Mouse (Mus musculus): ENCODE data around the gene Edaradd. TPM values are rescaled to one million over a fixed set of nuclear protein-coding genes. Genes with fewer than 3 reads are reported as not detected.

Edaradd gene
- polyA plus RNA-seq, 1 experiment from 2014 or later: 3.2 TPM

GRCm38 (mm10) chr13:12559044-12559443 lies 38.8 kb upstream of the Edaradd start:
- no peaks in the 10 kb centered on the region for H3K36me3 ChIP-seq (ENCODE audit: control insufficient read depth, insufficient read depth, low read length)
- no peak for ATAC-seq (ENCODE audit: insufficient number of reproducible peaks, insufficient read depth, low FRiP score, low read depth)
- no peaks in the 10 kb centered on the region for H3K27me3 ChIP-seq (ENCODE audit: control insufficient read depth, insufficient read depth, low read length)
- H3K9ac ChIP-seq (replicated peaks; ENCODE audit: low read depth, low read length): no peak overlapping the region
- no peaks in the 10 kb centered on the region for H3K4me1 ChIP-seq (ENCODE audit: control insufficient read depth, insufficient read depth, low read length)
- H3K4me3 ChIP-seq (ENCODE audit: low read depth, low read length): no peak overlapping the region
- no peak overlapping the region for H3K27ac ChIP-seq (ENCODE audit: low read length)
- no peaks in the 10 kb centered on the region for H3K9me3 ChIP-seq (ENCODE audit: control insufficient read depth, low read depth, low read length)
- 52% methylated on average over 3 of the region's 3 CpGs for WGBS
- no peak overlapping the region for H3K4me2 ChIP-seq (replicated peaks; ENCODE audit: low read depth, low read length)

- Histone ChIP-seq H3K27ac (ENCODE audit: low read length) (no peak overlapping the region), H3K4me1 (ENCODE audit: control insufficient read depth, insufficient read depth, low read length) (no peaks in the 10 kb centered on the region), H3K4me3 (ENCODE audit: low read depth, low read length) (no peak overlapping the region), H3K9me3 (ENCODE audit: control insufficient read depth, low read depth, low read length) (no peaks in the 10 kb centered on the region), H3K36me3 (ENCODE audit: control insufficient read depth, insufficient read depth, low read length) (no peaks in the 10 kb centered on the region), H3K4me2 (replicated peaks; ENCODE audit: low read depth, low read length) (no peak overlapping the region), H3K27me3 (ENCODE audit: control insufficient read depth, insufficient read depth, low read length) (no peaks in the 10 kb centered on the region), H3K9ac (replicated peaks; ENCODE audit: low read depth, low read length) (no peak overlapping the region)
- 61% methylated on average over 4 of the region's 4 CpGs for WGBS
- no peak for ATAC-seq (ENCODE audit: insufficient number of reproducible peaks, insufficient read depth, low FRiP score, low read depth)
Observed at GRCm38 (mm10) chr13:12554211-12554610, 34.0 kb upstream of the Edaradd start.

- Histone ChIP-seq H3K36me3 (ENCODE audit: control insufficient read depth, insufficient read depth, low read length) (no peaks in the 10 kb centered on the region), H3K27ac (ENCODE audit: low read length) (no peak overlapping the region), H3K4me2 (replicated peaks; ENCODE audit: low read depth, low read length) (no peak overlapping the region), H3K4me3 (ENCODE audit: low read depth, low read length) (no peak overlapping the region), H3K4me1 (ENCODE audit: control insufficient read depth, insufficient read depth, low read length) (peaks cover 11% of the 10 kb centered on the region), H3K27me3 (ENCODE audit: control insufficient read depth, insufficient read depth, low read length) (no peaks in the 10 kb centered on the region), H3K9ac (replicated peaks; ENCODE audit: low read depth, low read length) (no peak overlapping the region), H3K9me3 (ENCODE audit: control insufficient read depth, low read depth, low read length) (no peaks in the 10 kb centered on the region)
- ATAC-seq (ENCODE audit: insufficient number of reproducible peaks, insufficient read depth, low FRiP score, low read depth): peak; percentile 56; the same call in 1 of the 2 replicates
- 66% methylated on average over 8 of the region's 8 CpGs for WGBS
Observed at GRCm38 (mm10) chr13:12543880-12544568, 23.8 kb upstream of the Edaradd start.

DNA sequence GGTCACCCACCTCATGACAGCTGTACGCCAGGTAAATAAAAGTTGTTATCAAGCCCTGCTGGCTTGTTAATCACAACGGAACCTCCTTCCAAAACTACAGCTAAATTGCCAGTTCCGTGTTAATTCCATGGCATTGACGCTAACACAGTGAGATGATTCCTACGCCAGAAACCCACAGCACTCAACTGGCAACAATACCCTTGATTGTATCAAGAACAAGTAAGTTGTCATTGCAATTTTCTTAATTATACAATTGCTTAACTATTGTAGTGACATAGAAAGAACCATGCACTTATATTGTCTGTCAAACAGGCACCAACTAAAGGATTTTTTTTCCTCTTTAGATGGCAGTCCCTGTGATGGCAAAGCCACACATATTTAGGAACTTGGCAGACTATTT lies 23.0 kb upstream of the Edaradd start:
- Histone ChIP-seq H3K9me3 (ENCODE audit: control insufficient read depth, low read depth, low read length) (no peaks in the 10 kb centered on the region), H3K27ac (ENCODE audit: low read length) (no peak overlapping the region), H3K4me3 (ENCODE audit: low read depth, low read length) (no peak overlapping the region), H3K27me3 (ENCODE audit: control insufficient read depth, insufficient read depth, low read length) (no peaks in the 10 kb centered on the region), H3K4me2 (replicated peaks; ENCODE audit: low read depth, low read length) (no peak overlapping the region), H3K9ac (replicated peaks; ENCODE audit: low read depth, low read length) (no peak overlapping the region), H3K4me1 (ENCODE audit: control insufficient read depth, insufficient read depth, low read length) (peaks cover 11% of the 10 kb centered on the region), H3K36me3 (ENCODE audit: control insufficient read depth, insufficient read depth, low read length) (no peaks in the 10 kb centered on the region)
- ATAC-seq (ENCODE audit: insufficient number of reproducible peaks, insufficient read depth, low FRiP score, low read depth): no peak
- WGBS: 62% methylated on average over 5 of the region's 5 CpGs

GRCm38 (mm10) chr13:12542006-12542981 lies 22.1 kb upstream of the Edaradd start:
- Histone ChIP-seq H3K27me3 (ENCODE audit: control insufficient read depth, insufficient read depth, low read length) (no peaks in the 10 kb centered on the region), H3K4me3 (ENCODE audit: low read depth, low read length) (peak overlapping the region; percentile 9)

GRCm38 (mm10) chr13:12540119-12540518 lies 19.9 kb upstream of the Edaradd start:
- Histone ChIP-seq H3K9me3 (ENCODE audit: control insufficient read depth, low read depth, low read length) (no peaks in the 10 kb centered on the region), H3K36me3 (ENCODE audit: control insufficient read depth, insufficient read depth, low read length) (no peaks in the 10 kb centered on the region), H3K27me3 (ENCODE audit: control insufficient read depth, insufficient read depth, low read length) (no peaks in the 10 kb centered on the region), H3K4me1 (ENCODE audit: control insufficient read depth, insufficient read depth, low read length) (peaks cover 11% of the 10 kb centered on the region), H3K4me2 (replicated peaks; ENCODE audit: low read depth, low read length) (no peak overlapping the region), H3K4me3 (ENCODE audit: low read depth, low read length) (no peak overlapping the region), H3K9ac (replicated peaks; ENCODE audit: low read depth, low read length) (no peak overlapping the region), H3K27ac (ENCODE audit: low read length) (no peak overlapping the region)
- ATAC-seq (ENCODE audit: insufficient number of reproducible peaks, insufficient read depth, low FRiP score, low read depth): no peak
- 71% methylated on average over 13 of the region's 13 CpGs for WGBS

More at GRCm38 (mm10) chr13:12542006-12542981, 22.1 kb upstream of the Edaradd start:
- Histone ChIP-seq H3K9me3 (ENCODE audit: control insufficient read depth, low read depth, low read length) (no peaks in the 10 kb centered on the region), H3K4me2 (replicated peaks; ENCODE audit: low read depth, low read length) (peak overlapping the region; percentile 44), H3K36me3 (ENCODE audit: control insufficient read depth, insufficient read depth, low read length) (no peaks in the 10 kb centered on the region), H3K4me1 (ENCODE audit: control insufficient read depth, insufficient read depth, low read length) (peaks cover 11% of the 10 kb centered on the region), H3K9ac (replicated peaks; ENCODE audit: low read depth, low read length) (no peak overlapping the region), H3K27ac (ENCODE audit: low read length) (peak overlapping the region; percentile 48; the same call in 1 of the 2 replicates)
- 4% methylated on average over 23 of the region's 23 CpGs for WGBS
- ATAC-seq (ENCODE audit: insufficient number of reproducible peaks, insufficient read depth, low FRiP score, low read depth): peak; percentile 81

- Histone ChIP-seq H3K9me3 (ENCODE audit: control insufficient read depth, low read depth, low read length) (no peaks in the 10 kb centered on the region), H3K4me3 (ENCODE audit: low read depth, low read length) (no peak overlapping the region), H3K9ac (replicated peaks; ENCODE audit: low read depth, low read length) (no peak overlapping the region), H3K36me3 (ENCODE audit: control insufficient read depth, insufficient read depth, low read length) (no peaks in the 10 kb centered on the region), H3K4me2 (replicated peaks; ENCODE audit: low read depth, low read length) (no peak overlapping the region), H3K4me1 (ENCODE audit: control insufficient read depth, insufficient read depth, low read length) (peaks cover 11% of the 10 kb centered on the region), H3K27ac (ENCODE audit: low read length) (no peak overlapping the region), H3K27me3 (ENCODE audit: control insufficient read depth, insufficient read depth, low read length) (no peaks in the 10 kb centered on the region)
- ATAC-seq (ENCODE audit: insufficient number of reproducible peaks, insufficient read depth, low FRiP score, low read depth): no peak
- WGBS: 44% methylated on average over 11 of the region's 11 CpGs
Observed at GRCm38 (mm10) chr13:12539716-12540115, 19.5 kb upstream of the Edaradd start.

DNA sequence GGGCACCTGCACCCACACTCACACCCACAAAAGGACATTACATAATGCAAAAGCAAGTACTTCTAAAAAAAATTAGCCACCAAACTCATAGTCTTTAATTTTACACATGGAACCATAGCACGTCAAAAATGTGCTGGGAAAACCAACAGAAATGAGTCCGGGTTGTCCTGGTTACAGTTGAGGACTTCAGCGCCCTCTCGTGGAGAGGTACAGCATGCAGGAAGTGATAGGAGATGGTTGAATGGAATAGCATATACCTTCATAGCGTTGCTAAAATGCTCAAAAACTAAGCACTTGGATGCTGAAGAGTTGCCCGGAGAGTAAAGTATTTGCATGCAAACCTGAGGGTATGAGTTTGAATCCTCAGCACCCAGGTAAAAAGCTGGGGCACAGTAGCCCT lies 17.7 kb upstream of the Edaradd start:
- Histone ChIP-seq H3K9ac (replicated peaks; ENCODE audit: low read depth, low read length) (no peak overlapping the region), H3K36me3 (ENCODE audit: control insufficient read depth, insufficient read depth, low read length) (no peaks in the 10 kb centered on the region), H3K4me3 (ENCODE audit: low read depth, low read length) (no peak overlapping the region), H3K27me3 (ENCODE audit: control insufficient read depth, insufficient read depth, low read length) (no peaks in the 10 kb centered on the region), H3K4me2 (replicated peaks; ENCODE audit: low read depth, low read length) (no peak overlapping the region), H3K27ac (ENCODE audit: low read length) (no peak overlapping the region), H3K9me3 (ENCODE audit: control insufficient read depth, low read depth, low read length) (no peaks in the 10 kb centered on the region), H3K4me1 (ENCODE audit: control insufficient read depth, insufficient read depth, low read length) (peaks cover 8% of the 10 kb centered on the region)
- 69% methylated on average over 6 of the region's 6 CpGs for WGBS
- ATAC-seq (ENCODE audit: insufficient number of reproducible peaks, insufficient read depth, low FRiP score, low read depth): no peak

Data from stomach, embryonic 14.5 days (tissue).